ENCODE assay signal across 10 mouse cellular contexts in genomic region chr4:134683892-134684291, GRCm38 (mm10). TPM values are rescaled to one million over a fixed set of nuclear protein-coding genes. Genes with fewer than 3 reads are reported as not detected.
DNase-seq lines count a peak whose midpoint lies in the region; ATAC-seq and TF ChIP-seq lines count a peak whose summit lies in the region.
"Had no signal": no experiment of that assay in that cellular context is flagged by ENCODE, and none has a peak within 500 bp of the region (broad histone marks: within the 10 kb centered on the region; RNA-seq: fewer than 3 reads in every experiment).

No protein-coding gene starts in this region.

- no peaks in the 10 kb centered on the region for H3K36me3 ChIP-seq in limb, embryonic 11.5 days (ENCODE audit: control insufficient read depth, insufficient read depth, low read length)
- H3K36me3 ChIP-seq in limb, embryonic 10.5 days: peaks cover 6% of the 10 kb centered on the region; the same call in 1 of the 2 replicates
- H3K36me3 ChIP-seq in hindbrain, embryonic 16.5 days (ENCODE audit: control insufficient read depth, insufficient read depth, low read length): no peaks in the 10 kb centered on the region

- peak overlapping the region; percentile 91 for H3K27ac ChIP-seq in cerebellum, adult 2 months (ENCODE audit: insufficient read depth, low read length)
- H3K27ac ChIP-seq in limb, embryonic 11.5 days (replicated peaks; ENCODE audit: low read depth, low read length): 0 out of 2 replicates have a peak overlapping the region, but pooled peaks have one; percentile 33
- no peak overlapping the region for H3K27ac ChIP-seq in limb, embryonic 10.5 days
- H3K27ac ChIP-seq in hindbrain, embryonic 16.5 days (ENCODE audit: low read depth, low read length): peak overlapping the region; percentile 26; the same call in 1 of the 2 replicates

- H3K9ac ChIP-seq in limb, embryonic 11.5 days (ENCODE audit: low read length): no peak overlapping the region
- H3K9ac ChIP-seq in hindbrain, embryonic 16.5 days (ENCODE audit: low read depth, low read length): no peak overlapping the region

- 0 out of 2 replicates have a peak, but pooled peaks cover 3% of the 10 kb centered on the region for H3K9me3 ChIP-seq in limb, embryonic 11.5 days (ENCODE audit: control insufficient read depth, low read length)
- H3K9me3 ChIP-seq in limb, embryonic 10.5 days (replicated peaks): peaks cover 3% of the 10 kb centered on the region
- 0 out of 2 replicates have a peak, but pooled peaks cover 3% of the 10 kb centered on the region for H3K9me3 ChIP-seq in hindbrain, embryonic 16.5 days (ENCODE audit: control insufficient read depth, low read length)

- 49% methylated on average over 8 of the region's 8 CpGs for WGBS in cerebellum, adult 2 months
- WGBS in limb, embryonic 11.5 days: 82% methylated on average over 8 of the region's 8 CpGs
- WGBS in limb, embryonic 10.5 days: 82% methylated on average over 8 of the region's 8 CpGs
- WGBS in hindbrain, embryonic 16.5 days: 76% methylated on average over 8 of the region's 8 CpGs

- no peak for TF ChIP-seq CTCF in cerebellum, adult 2 months (IDR thresholded peaks at IDR 0.05; ENCODE audit: borderline replicate concordance, insufficient read depth, low read depth, low read length)

- DNase-seq in cerebellum, adult 2 months: no peak
- DNase-seq in cerebellum, postnatal 10 days: no peak
- no peak for DNase-seq in limb, embryonic 11.5 days (ENCODE audit: low spot score)
- DNase-seq in limb, embryonic 10.5 days (ENCODE audit: low spot score): no peak
- DNase-seq in lung, postnatal 36 days: peak; percentile 51
- no peak for DNase-seq in adrenal gland, postnatal 25 days
- DNase-seq in cerebellum, postnatal 36 days: no peak
- DNase-seq: gastrocnemius, postnatal 10 days had no signal

- no peak overlapping the region for H3K4me3 ChIP-seq in cerebellum, adult 2 months (replicated peaks; ENCODE audit: insufficient read depth, low read depth, low read length)
- no peak overlapping the region for H3K4me3 ChIP-seq in limb, embryonic 11.5 days (ENCODE audit: low read depth, low read length)
- H3K4me3 ChIP-seq in limb, embryonic 10.5 days: no peak overlapping the region
- no peak overlapping the region for H3K4me3 ChIP-seq in hindbrain, embryonic 16.5 days (ENCODE audit: low read length)
- H3K4me3 ChIP-seq: megakaryocyte, embryonic 14.5 days had no signal

- no peak for ATAC-seq in limb, embryonic 11.5 days (ENCODE audit: insufficient number of reproducible peaks, low FRiP score, low TSS enrichment, low read depth)
- ATAC-seq in hindbrain, embryonic 16.5 days: no peak

- no peak overlapping the region for H3K4me2 ChIP-seq in limb, embryonic 11.5 days (ENCODE audit: low read depth, severe bottlenecking)
- no peak overlapping the region for H3K4me2 ChIP-seq in hindbrain, embryonic 16.5 days (ENCODE audit: low read length)

- H3K27me3 ChIP-seq in cerebellum, adult 2 months (ENCODE audit: control insufficient read depth, insufficient read depth, low read length): no peaks in the 10 kb centered on the region
- no peaks in the 10 kb centered on the region for H3K27me3 ChIP-seq in limb, embryonic 11.5 days (ENCODE audit: control insufficient read depth, insufficient read depth, low read length)
- no peaks in the 10 kb centered on the region for H3K27me3 ChIP-seq in limb, embryonic 10.5 days (ENCODE audit: low read depth, poor library complexity, severe bottlenecking)
- no peaks in the 10 kb centered on the region for H3K27me3 ChIP-seq in hindbrain, embryonic 16.5 days (replicated peaks; ENCODE audit: control insufficient read depth, insufficient read depth, low read length)

- peaks cover 38% of the 10 kb centered on the region for H3K4me1 ChIP-seq in cerebellum, adult 2 months (ENCODE audit: control insufficient read depth, insufficient read depth, low read length)
- peaks cover 2% of the 10 kb centered on the region; the same call in 1 of the 2 replicates for H3K4me1 ChIP-seq in limb, embryonic 11.5 days (ENCODE audit: control insufficient read depth, insufficient read depth, low read length)
- H3K4me1 ChIP-seq in limb, embryonic 10.5 days: peaks cover 18% of the 10 kb centered on the region; the same call in 1 of the 2 replicates
- peaks cover 15% of the 10 kb centered on the region for H3K4me1 ChIP-seq in hindbrain, embryonic 16.5 days (ENCODE audit: control insufficient read depth, insufficient read depth, low read depth, low read length)

- TF ChIP-seq POLR2A in cerebellum, adult 2 months (IDR thresholded peaks at IDR 0.05; ENCODE audit: borderline replicate concordance, insufficient read depth, low read length): no peak

RNA-seq across cellular contexts. Expression of gene Man1c1, which starts 20.2 kb away (rescaled TPM):
- polyA plus RNA-seq in cerebellum, adult 2 months (2012; rRNA removed): 30.1 and 36.3 TPM in 2 replicates
- 2.2 and 2.6 TPM in 2 replicates for polyA plus RNA-seq in limb, embryonic 11.5 days (2014; fragmentation: Nextera tagmentation; extraction: Ambion mirVana)
- 1.6 and 2.0 TPM in 2 replicates for polyA plus RNA-seq in limb, embryonic 10.5 days (2016; fragmentation: Nextera tagmentation; extraction: Ambion mirVana)
- polyA plus RNA-seq in hindbrain, embryonic 16.5 days (2015; fragmentation: Nextera tagmentation; extraction: Ambion mirVana): 3.7 and 5.1 TPM in 2 replicates
- total RNA-seq in adrenal gland, postnatal 25 days (2021): 16.7 and 22.0 TPM in 2 replicates
